Mouse (Mus musculus): ENCODE results near the gene Myh9. TPM values are rescaled to one million over a fixed set of nuclear protein-coding genes. Genes with fewer than 3 reads are reported as not detected.

Gene Myh9
- polyA plus RNA-seq, 1 experiment from 2014 or later, result 12.4 TPM

DNA sequence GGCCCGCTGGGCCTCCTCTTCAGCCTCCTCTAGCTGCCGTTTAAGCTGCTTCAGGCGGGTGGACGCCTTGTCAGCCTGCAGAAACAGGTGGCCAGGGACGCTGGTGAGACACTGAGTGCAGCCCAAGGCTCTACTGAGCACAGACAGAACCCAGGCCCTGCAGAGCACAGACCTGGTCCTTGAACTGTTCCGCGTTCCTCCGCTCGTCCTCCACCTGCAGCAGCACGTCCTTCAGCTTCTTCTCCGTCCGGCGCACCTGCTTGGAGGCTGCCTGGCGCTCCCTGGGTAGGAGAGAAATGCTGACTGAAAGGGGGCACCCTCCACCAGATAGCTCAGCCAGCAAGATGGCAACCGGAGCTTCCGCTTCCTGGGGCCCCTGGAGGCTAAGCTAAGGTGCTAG lies 78.9 kb downstream of the Myh9 start:
- H3K9ac ChIP-seq, result no peak overlapping the region
- no peak overlapping the region for H3K4me3 ChIP-seq
- WGBS, result 88% methylated on average over 16 of the region's 16 CpGs
- H3K36me3 ChIP-seq, result peaks cover 78% of the 10 kb centered on the region
- no peak for ATAC-seq (ENCODE audit: low read depth)
- H3K27ac ChIP-seq (replicated peaks), result no peak overlapping the region
- H3K27me3 ChIP-seq, result no peaks in the 10 kb centered on the region
- H3K4me2 ChIP-seq, result no peak overlapping the region
- no peaks in the 10 kb centered on the region for H3K4me1 ChIP-seq (replicated peaks)
- H3K9me3 ChIP-seq, result no peaks in the 10 kb centered on the region

- Histone ChIP-seq H3K4me2 (no peak overlapping the region), H3K27ac (replicated peaks) (no peak overlapping the region), H3K36me3 (peaks cover 65% of the 10 kb centered on the region), H3K4me1 (replicated peaks) (no peaks in the 10 kb centered on the region), H3K9ac (no peak overlapping the region), H3K4me3 (no peak overlapping the region), H3K27me3 (no peaks in the 10 kb centered on the region), H3K9me3 (no peaks in the 10 kb centered on the region)
- no peak for ATAC-seq (ENCODE audit: low read depth)
- WGBS, result 77% methylated on average over 22 of the region's 22 CpGs
Observed at GRCm38 (mm10) chr15:77761561-77762380, 80.2 kb downstream of the Myh9 start.

DNA sequence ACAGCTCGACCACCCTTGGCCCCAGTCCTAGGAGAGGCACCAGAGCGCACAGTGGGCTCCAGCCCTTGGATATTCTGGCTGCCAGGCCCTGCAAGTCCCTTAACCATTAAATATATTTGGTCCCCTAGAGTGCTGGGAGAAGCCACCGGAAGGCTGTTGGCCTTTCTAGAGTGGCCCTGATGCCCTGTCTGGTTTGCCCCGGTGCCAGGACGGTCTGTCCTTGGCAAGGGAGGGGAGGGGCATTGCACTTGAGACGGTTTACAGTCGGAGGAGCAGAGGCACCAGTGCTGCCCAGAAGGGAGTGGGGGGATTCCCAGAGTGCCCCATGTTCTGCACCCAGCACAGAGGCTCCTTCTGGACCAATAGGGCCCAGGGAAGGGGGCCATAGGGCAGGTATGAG lies 80.9 kb downstream of the Myh9 start:
- H3K4me2 ChIP-seq, result no peak overlapping the region
- no peaks in the 10 kb centered on the region for H3K4me1 ChIP-seq (replicated peaks)
- no peak overlapping the region for H3K9ac ChIP-seq
- H3K4me3 ChIP-seq, result no peak overlapping the region
- no peak overlapping the region for H3K27ac ChIP-seq (replicated peaks)
- ATAC-seq (ENCODE audit: low read depth), result no peak
- H3K9me3 ChIP-seq, result no peaks in the 10 kb centered on the region
- H3K27me3 ChIP-seq, result no peaks in the 10 kb centered on the region
- 97% methylated on average over 7 of the region's 7 CpGs for WGBS
- H3K36me3 ChIP-seq, result peaks cover 58% of the 10 kb centered on the region

DNA sequence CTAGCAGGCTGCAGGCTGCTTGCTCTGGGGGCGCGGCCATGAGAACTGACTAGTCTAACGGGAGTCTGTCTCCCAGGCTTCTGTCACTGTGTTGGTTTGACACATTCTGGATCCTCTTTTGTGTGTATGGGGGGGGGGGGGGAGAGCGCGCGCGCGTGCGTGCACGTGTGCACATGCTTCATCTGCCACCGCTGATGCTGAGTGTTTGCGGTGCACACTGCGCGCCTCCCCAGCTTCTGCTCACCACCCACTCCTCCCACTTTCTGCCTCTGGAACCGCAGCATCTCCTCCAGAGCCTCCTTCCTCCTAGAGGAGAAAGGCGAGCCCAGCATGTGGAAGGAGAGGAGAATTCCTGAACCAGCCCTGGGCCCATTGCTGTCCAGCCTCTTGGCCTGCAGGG lies 81.9 kb downstream of the Myh9 start:
- no peak for ATAC-seq (ENCODE audit: low read depth)
- no peaks in the 10 kb centered on the region for H3K9me3 ChIP-seq
- H3K27me3 ChIP-seq, result no peaks in the 10 kb centered on the region
- H3K27ac ChIP-seq (replicated peaks), result no peak overlapping the region
- H3K9ac ChIP-seq, result no peak overlapping the region
- H3K4me2 ChIP-seq, result no peak overlapping the region
- no peaks in the 10 kb centered on the region for H3K4me1 ChIP-seq (replicated peaks)
- H3K4me3 ChIP-seq, result no peak overlapping the region
- WGBS, result 93% methylated on average over 16 of the region's 16 CpGs
- peaks cover 47% of the 10 kb centered on the region for H3K36me3 ChIP-seq

GRCm38 (mm10) chr15:77757586-77758226 lies 84.3 kb downstream of the Myh9 start:
- Histone ChIP-seq H3K4me3 (no peak overlapping the region), H3K27ac (replicated peaks) (no peak overlapping the region), H3K27me3 (no peaks in the 10 kb centered on the region), H3K9ac (no peak overlapping the region), H3K9me3 (no peaks in the 10 kb centered on the region), H3K4me1 (replicated peaks) (no peaks in the 10 kb centered on the region), H3K4me2 (no peak overlapping the region), H3K36me3 (peaks cover 24% of the 10 kb centered on the region)
- WGBS, result 81% methylated on average over 4 of the region's 4 CpGs
- ATAC-seq (ENCODE audit: low read depth), result no peak

DNA sequence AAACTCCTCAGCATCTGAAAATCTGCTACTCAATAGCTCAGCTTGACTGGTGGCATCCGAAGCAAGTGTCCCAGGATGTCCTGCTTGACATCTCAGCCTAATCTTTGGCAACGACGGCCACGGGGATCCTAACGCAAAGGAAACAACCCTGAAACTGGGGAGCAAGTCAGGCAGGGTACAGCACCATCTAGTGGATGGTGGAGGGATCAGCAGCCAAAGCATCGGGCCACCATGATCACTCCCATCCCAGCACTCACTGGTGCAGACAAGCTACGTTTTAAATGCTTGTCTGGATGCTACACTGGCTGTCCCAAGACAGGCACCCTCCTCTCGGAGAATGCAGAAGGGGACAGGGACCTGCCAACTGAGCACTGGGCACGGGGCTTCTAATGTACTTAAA lies 85.1 kb downstream of the Myh9 start, which contains the start of gene Apol8:
Apol8 (minus strand) TSS at position 156 of the 400 bp plus-strand sequence.
- WGBS, result 10% methylated on average over 9 of the region's 9 CpGs
- H3K27ac ChIP-seq (replicated peaks), result no peak within 1 kb of the TSS
- ATAC-seq (ENCODE audit: low read depth), result no peak
- no peaks in the 10 kb centered on the region for H3K9me3 ChIP-seq
- H3K4me3 ChIP-seq, result no peak within 1 kb of the TSS
- no peaks in the 10 kb centered on the region for H3K4me1 ChIP-seq (replicated peaks)
- no peak within 1 kb of the TSS for H3K9ac ChIP-seq
- H3K27me3 ChIP-seq, result no peaks in the 10 kb centered on the region
- peaks cover 16% of the 10 kb centered on the region for H3K36me3 ChIP-seq
- H3K4me2 ChIP-seq, result no peak within 1 kb of the TSS

DNA sequence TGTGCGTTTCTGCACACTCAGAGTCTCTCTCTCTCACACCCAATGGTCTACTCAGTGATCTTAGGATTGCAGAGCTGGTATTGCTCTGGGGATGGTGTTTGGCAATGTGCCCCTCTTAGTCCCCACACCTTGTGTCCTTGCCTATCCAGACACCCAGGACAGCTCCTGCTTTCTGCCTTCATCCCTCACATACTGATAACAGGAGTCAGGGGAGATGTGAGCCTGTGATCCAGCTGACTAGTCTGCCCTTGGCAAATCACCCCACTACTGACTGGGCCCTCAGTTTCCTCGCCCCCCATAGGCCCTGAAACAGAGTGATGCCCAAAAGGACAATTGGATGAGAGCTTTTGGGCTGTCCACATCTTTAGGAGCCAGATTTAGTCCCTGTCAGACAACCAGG lies 85.9 kb downstream of the Myh9 start:
- Histone ChIP-seq H3K27me3 (no peaks in the 10 kb centered on the region), H3K9me3 (no peaks in the 10 kb centered on the region), H3K36me3 (peaks cover 8% of the 10 kb centered on the region), H3K4me2 (no peak overlapping the region), H3K4me3 (no peak overlapping the region), H3K27ac (replicated peaks) (no peak overlapping the region), H3K4me1 (replicated peaks) (no peaks in the 10 kb centered on the region), H3K9ac (no peak overlapping the region)
- 76% methylated on average over 2 of the region's 2 CpGs for WGBS
- ATAC-seq (ENCODE audit: low read depth), result no peak

- 30% methylated on average over 2 of the region's 2 CpGs for WGBS
- no peak overlapping the region for H3K4me3 ChIP-seq
- ATAC-seq (ENCODE audit: low read depth), result no peak
- no peaks in the 10 kb centered on the region for H3K4me1 ChIP-seq (replicated peaks)
- peaks cover 1% of the 10 kb centered on the region; the same call in 1 of the 2 replicates for H3K36me3 ChIP-seq
- H3K9me3 ChIP-seq, result no peaks in the 10 kb centered on the region
- no peak overlapping the region for H3K4me2 ChIP-seq
- no peaks in the 10 kb centered on the region for H3K27me3 ChIP-seq
- no peak overlapping the region for H3K27ac ChIP-seq (replicated peaks)
- no peak overlapping the region for H3K9ac ChIP-seq
Observed at GRCm38 (mm10) chr15:77755132-77755531, 86.8 kb downstream of the Myh9 start.

- H3K4me2 ChIP-seq, result no peak overlapping the region
- H3K4me1 ChIP-seq (replicated peaks), result no peaks in the 10 kb centered on the region
- H3K4me3 ChIP-seq, result no peak overlapping the region
- no peak for ATAC-seq (ENCODE audit: low read depth)
- no peaks in the 10 kb centered on the region for H3K9me3 ChIP-seq
- no peak overlapping the region for H3K9ac ChIP-seq
- no peak overlapping the region for H3K27ac ChIP-seq (replicated peaks)
- no peaks in the 10 kb centered on the region for H3K36me3 ChIP-seq
- 59% methylated on average over 11 of the region's 11 CpGs for WGBS
- H3K27me3 ChIP-seq, result no peaks in the 10 kb centered on the region
Observed at GRCm38 (mm10) chr15:77752443-77752842, 89.5 kb downstream of the Myh9 start.

DNA sequence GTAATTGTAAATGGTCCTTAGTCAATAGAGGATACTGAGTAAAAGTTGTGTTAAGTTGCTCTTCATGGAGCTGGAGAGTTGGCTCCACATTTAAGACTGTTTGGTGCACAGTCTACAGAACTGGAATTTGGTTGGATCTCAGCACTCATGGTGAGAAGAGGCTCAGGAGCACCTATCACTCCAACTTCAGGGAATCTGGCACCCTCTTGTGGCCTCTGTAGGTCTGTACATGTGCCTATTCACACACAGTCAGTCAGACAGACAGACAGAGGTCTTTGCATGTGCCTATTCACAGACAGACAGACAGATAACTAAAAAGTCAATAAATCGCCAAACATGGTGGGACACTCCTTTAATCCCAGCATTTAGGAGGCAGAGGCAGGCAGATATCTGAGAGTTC lies 91.5 kb downstream of the Myh9 start:
- Histone ChIP-seq H3K27me3 (no peaks in the 10 kb centered on the region), H3K4me2 (no peak overlapping the region), H3K9ac (no peak overlapping the region), H3K4me3 (no peak overlapping the region), H3K27ac (replicated peaks) (no peak overlapping the region), H3K4me1 (replicated peaks) (no peaks in the 10 kb centered on the region), H3K36me3 (no peaks in the 10 kb centered on the region), H3K9me3 (no peaks in the 10 kb centered on the region)
- ATAC-seq (ENCODE audit: low read depth), result no peak
- 47% methylated on average over 1 of the region's 1 CpGs for WGBS

DNA sequence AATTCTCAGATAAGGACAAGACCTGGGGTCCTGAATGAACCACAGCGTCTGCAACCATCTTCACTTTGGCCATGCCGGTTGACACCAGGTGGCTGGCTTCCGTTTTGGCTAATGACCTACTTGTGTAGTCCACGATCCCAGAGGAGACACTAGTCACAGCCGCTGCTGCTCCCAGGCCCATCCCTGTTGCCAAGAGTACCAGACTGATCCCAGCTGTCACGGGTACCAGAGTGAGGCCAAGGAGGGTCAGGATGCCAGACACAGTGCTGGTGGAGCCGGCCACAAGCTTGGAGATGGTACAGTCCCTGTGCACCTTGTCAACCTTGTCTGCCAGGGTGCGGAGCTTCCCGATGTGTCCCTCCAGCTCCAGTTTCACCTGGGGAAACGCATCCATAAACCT lies 92.3 kb downstream of the Myh9 start:
- Histone ChIP-seq H3K4me1 (replicated peaks) (no peaks in the 10 kb centered on the region), H3K4me2 (no peak overlapping the region), H3K9ac (no peak overlapping the region), H3K4me3 (no peak overlapping the region), H3K36me3 (no peaks in the 10 kb centered on the region), H3K9me3 (no peaks in the 10 kb centered on the region), H3K27ac (replicated peaks) (no peak overlapping the region), H3K27me3 (no peaks in the 10 kb centered on the region)
- no peak for ATAC-seq (ENCODE audit: low read depth)
- 85% methylated on average over 10 of the region's 10 CpGs for WGBS

- no peak overlapping the region for H3K27ac ChIP-seq (replicated peaks)
- H3K4me3 ChIP-seq, result no peak overlapping the region
- 82% methylated on average over 3 of the region's 3 CpGs for WGBS
- H3K27me3 ChIP-seq, result no peaks in the 10 kb centered on the region
- H3K9ac ChIP-seq, result no peak overlapping the region
- no peaks in the 10 kb centered on the region for H3K36me3 ChIP-seq
- no peak for ATAC-seq (ENCODE audit: low read depth)
- H3K4me1 ChIP-seq (replicated peaks), result no peaks in the 10 kb centered on the region
- no peaks in the 10 kb centered on the region for H3K9me3 ChIP-seq
- H3K4me2 ChIP-seq, result no peak overlapping the region
Observed at GRCm38 (mm10) chr15:77748414-77748813, 93.6 kb downstream of the Myh9 start.
